Mouse (Mus musculus): ENCODE data around the gene Prnp. TPM values are rescaled to one million over a fixed set of nuclear protein-coding genes. Genes with fewer than 3 reads are reported as not detected.
A peak's percentile ranks its signal among the peaks of the same experiment; 100 is the strongest.

Prnp gene
- polyA plus RNA-seq, 1 experiment from 2014 or later = 63.8 TPM

- no peak overlapping the region for H3K4me2 ChIP-seq (ENCODE audit: low read length)
- ATAC-seq (replicated peaks; ENCODE audit: low FRiP score, low read depth) (no peak), DNase-seq (ENCODE audit: low spot score) (no peak)
- H3K9ac ChIP-seq (ENCODE audit: low read depth, low read length) = no peak overlapping the region
- no peak for TF ChIP-seq CTCF (IDR thresholded peaks at IDR 0.05; ENCODE audit: low read depth)
- no peak overlapping the region for H3K4me3 ChIP-seq (replicated peaks; ENCODE audit: low read depth, low read length)
- H3K36me3 ChIP-seq (ENCODE audit: insufficient read depth, low read length) = no peaks in the 10 kb centered on the region
- H3K27ac ChIP-seq = no peak overlapping the region
- H3K9me3 ChIP-seq (replicated peaks; ENCODE audit: low read length) = no peaks in the 10 kb centered on the region
- peaks cover 7% of the 10 kb centered on the region; the same call in 1 of the 2 replicates for H3K4me1 ChIP-seq (replicated peaks; ENCODE audit: insufficient read depth, low read length)
- H3K27me3 ChIP-seq (ENCODE audit: insufficient read depth, low read length) = no peaks in the 10 kb centered on the region
- 63% methylated on average over 5 of the region's 5 CpGs for WGBS
These were observed 4.7 kb upstream of the Prnp start for GRCm38 (mm10) chr2:131905025-131905424.

DNA sequence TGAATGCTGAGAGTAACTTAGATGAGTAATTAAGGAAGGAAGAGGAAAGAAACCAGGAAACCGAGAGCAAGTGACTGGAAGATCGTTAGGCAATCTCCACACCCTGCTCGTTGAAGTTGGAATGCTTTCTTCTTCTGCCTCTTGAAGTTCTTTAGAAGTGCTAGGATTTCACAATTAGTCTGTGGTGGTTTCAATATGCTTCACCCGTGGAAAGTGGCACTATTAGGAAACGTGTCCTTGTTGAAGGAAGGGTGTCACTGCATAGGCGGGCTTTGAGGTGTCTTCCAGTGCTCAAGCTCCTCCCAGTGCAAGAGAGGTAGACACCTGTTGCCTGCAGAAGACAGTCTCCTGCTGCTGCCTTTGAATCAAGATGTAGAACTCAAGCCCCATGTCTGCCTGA is 4.0 kb upstream of the Prnp start:
- no peak for ATAC-seq (replicated peaks; ENCODE audit: low FRiP score, low read depth)
- H3K36me3 ChIP-seq (ENCODE audit: insufficient read depth, low read length) = no peaks in the 10 kb centered on the region
- H3K27ac ChIP-seq = no peak overlapping the region
- TF ChIP-seq CTCF (IDR thresholded peaks at IDR 0.05; ENCODE audit: low read depth) = no peak
- H3K27me3 ChIP-seq (ENCODE audit: insufficient read depth, low read length) = no peaks in the 10 kb centered on the region
- H3K4me2 ChIP-seq (ENCODE audit: low read length) = no peak overlapping the region
- no peak for DNase-seq (ENCODE audit: low spot score)
- H3K4me3 ChIP-seq (replicated peaks; ENCODE audit: low read depth, low read length) = no peak overlapping the region
- no peaks in the 10 kb centered on the region for H3K9me3 ChIP-seq (replicated peaks; ENCODE audit: low read length)
- WGBS = 49% methylated on average over 6 of the region's 6 CpGs
- no peak overlapping the region for H3K9ac ChIP-seq (ENCODE audit: low read depth, low read length)
- peaks cover 7% of the 10 kb centered on the region; the same call in 1 of the 2 replicates for H3K4me1 ChIP-seq (replicated peaks; ENCODE audit: insufficient read depth, low read length)

DNA sequence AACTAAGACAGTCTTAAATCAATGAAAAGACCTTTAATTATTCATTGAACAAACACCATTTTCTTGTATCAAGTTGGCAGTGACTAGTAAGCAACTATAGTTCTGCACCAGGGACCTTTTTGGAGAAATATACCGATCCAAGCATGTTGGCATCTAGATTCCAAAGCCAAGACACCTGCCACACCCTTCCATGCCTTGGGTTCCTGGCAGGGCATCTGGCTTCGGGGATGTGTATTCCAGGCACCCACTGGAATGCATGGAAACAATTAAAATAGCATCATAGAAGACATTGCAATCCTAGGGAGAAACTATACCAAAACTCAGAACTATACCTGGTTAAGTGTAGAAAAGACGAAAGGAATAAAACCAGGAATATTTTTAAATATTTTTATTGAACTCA is 3.5 kb upstream of the Prnp start:
- WGBS = 90% methylated on average over 3 of the region's 3 CpGs

GRCm38 (mm10) chr2:131906846-131907245 is 2.9 kb upstream of the Prnp start:
- Histone ChIP-seq H3K27me3 (ENCODE audit: insufficient read depth, low read length) (no peaks in the 10 kb centered on the region), H3K4me2 (ENCODE audit: low read length) (no peak overlapping the region), H3K4me1 (replicated peaks; ENCODE audit: insufficient read depth, low read length) (peaks cover 12% of the 10 kb centered on the region; the same call in 1 of the 2 replicates), H3K9me3 (replicated peaks; ENCODE audit: low read length) (no peaks in the 10 kb centered on the region), H3K4me3 (replicated peaks; ENCODE audit: low read depth, low read length) (no peak overlapping the region), H3K27ac (no peak overlapping the region), H3K36me3 (ENCODE audit: insufficient read depth, low read length) (no peaks in the 10 kb centered on the region), H3K9ac (ENCODE audit: low read depth, low read length) (no peak overlapping the region)
- ATAC-seq (replicated peaks; ENCODE audit: low FRiP score, low read depth) (no peak), DNase-seq (ENCODE audit: low spot score) (no peak)
- 83% methylated on average over 1 of the region's 1 CpGs for WGBS
- TF ChIP-seq CTCF (IDR thresholded peaks at IDR 0.05; ENCODE audit: low read depth) = no peak

More for the DNA sequence above, 3.5 kb upstream of the Prnp start:
- Histone ChIP-seq H3K9ac (ENCODE audit: low read depth, low read length) (no peak overlapping the region), H3K36me3 (ENCODE audit: insufficient read depth, low read length) (no peaks in the 10 kb centered on the region), H3K4me2 (ENCODE audit: low read length) (no peak overlapping the region), H3K4me1 (replicated peaks; ENCODE audit: insufficient read depth, low read length) (peaks cover 9% of the 10 kb centered on the region; the same call in 1 of the 2 replicates), H3K4me3 (replicated peaks; ENCODE audit: low read depth, low read length) (no peak overlapping the region), H3K9me3 (replicated peaks; ENCODE audit: low read length) (no peaks in the 10 kb centered on the region), H3K27ac (no peak overlapping the region), H3K27me3 (ENCODE audit: insufficient read depth, low read length) (no peaks in the 10 kb centered on the region)
- no peak for TF ChIP-seq CTCF (IDR thresholded peaks at IDR 0.05; ENCODE audit: low read depth)
- DNase-seq (ENCODE audit: low spot score) = no peak
- ATAC-seq (replicated peaks; ENCODE audit: low FRiP score, low read depth) = no peak

DNA sequence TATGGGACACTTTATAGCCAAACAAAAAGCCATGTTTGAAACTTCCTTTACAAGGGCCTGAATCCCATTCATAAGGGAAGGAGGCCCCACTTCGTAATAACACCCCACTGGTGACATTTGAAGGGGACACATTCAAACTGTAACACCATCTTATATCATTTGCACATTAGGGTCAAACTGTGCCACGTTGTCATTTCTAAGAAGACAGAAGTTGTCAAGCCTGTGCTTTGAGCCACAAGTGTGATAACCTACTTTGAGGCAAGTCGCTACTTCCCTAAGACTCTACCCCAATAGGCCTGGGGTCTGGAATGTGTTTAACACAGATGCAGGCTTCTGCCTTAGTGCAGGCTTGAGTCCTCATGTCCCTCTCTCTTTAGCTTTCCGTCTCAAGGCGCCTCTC is 2.4 kb upstream of the Prnp start:
- DNase-seq (ENCODE audit: low spot score) = no peak
- Histone ChIP-seq H3K27ac (no peak overlapping the region), H3K9me3 (replicated peaks; ENCODE audit: low read length) (no peaks in the 10 kb centered on the region), H3K27me3 (ENCODE audit: insufficient read depth, low read length) (no peaks in the 10 kb centered on the region), H3K4me1 (replicated peaks; ENCODE audit: insufficient read depth, low read length) (peaks cover 12% of the 10 kb centered on the region; the same call in 1 of the 2 replicates), H3K4me2 (ENCODE audit: low read length) (no peak overlapping the region), H3K36me3 (ENCODE audit: insufficient read depth, low read length) (no peaks in the 10 kb centered on the region), H3K4me3 (replicated peaks; ENCODE audit: low read depth, low read length) (no peak overlapping the region), H3K9ac (ENCODE audit: low read depth, low read length) (no peak overlapping the region)
- WGBS = 87% methylated on average over 5 of the region's 5 CpGs
- no peak for TF ChIP-seq CTCF (IDR thresholded peaks at IDR 0.05; ENCODE audit: low read depth)
- ATAC-seq (replicated peaks; ENCODE audit: low FRiP score, low read depth) = no peak

DNA sequence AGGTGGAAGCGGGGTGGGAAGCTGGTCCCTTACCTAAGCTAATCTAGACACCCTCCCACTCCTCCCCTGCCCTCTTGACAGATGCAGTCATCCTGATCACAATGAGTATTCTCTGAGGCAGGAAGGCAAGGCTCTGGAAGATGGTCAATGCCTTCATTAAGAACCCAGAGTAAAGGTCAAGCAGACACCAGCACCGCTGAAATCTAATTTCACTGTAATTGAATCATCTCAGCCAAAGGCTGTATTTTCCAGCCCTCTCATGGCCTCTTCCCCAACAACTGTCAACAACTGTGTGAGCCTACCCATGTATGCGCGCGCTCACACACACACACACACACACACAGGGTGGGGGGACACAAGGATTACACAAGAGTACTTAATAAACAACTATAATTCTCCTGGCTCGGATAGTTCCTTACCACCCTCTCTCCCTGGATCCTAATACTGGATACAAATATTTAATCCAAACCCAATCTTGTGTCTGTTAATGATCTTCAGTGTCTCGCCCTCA is 1.3 kb upstream of the Prnp start:
- Histone ChIP-seq H3K36me3 (ENCODE audit: insufficient read depth, low read length) (no peaks in the 10 kb centered on the region), H3K4me1 (replicated peaks; ENCODE audit: insufficient read depth, low read length) (peaks cover 12% of the 10 kb centered on the region; the same call in 1 of the 2 replicates), H3K9ac (ENCODE audit: low read depth, low read length) (no peak overlapping the region), H3K9me3 (replicated peaks; ENCODE audit: low read length) (no peaks in the 10 kb centered on the region), H3K4me3 (replicated peaks; ENCODE audit: low read depth, low read length) (no peak overlapping the region), H3K27ac (no peak overlapping the region), H3K4me2 (ENCODE audit: low read length) (no peak overlapping the region), H3K27me3 (ENCODE audit: insufficient read depth, low read length) (no peaks in the 10 kb centered on the region)
- 66% methylated on average over 7 of the region's 7 CpGs for WGBS
- ATAC-seq (replicated peaks; ENCODE audit: low FRiP score, low read depth) (peak; percentile 61), DNase-seq (ENCODE audit: low spot score) (peak; percentile 27)
- no peak for TF ChIP-seq CTCF (IDR thresholded peaks at IDR 0.05; ENCODE audit: low read depth)

GRCm38 (mm10) chr2:131908906-131909305 is 822 bp upstream of the Prnp start:
- Histone ChIP-seq H3K27ac (no peak overlapping the region), H3K4me2 (ENCODE audit: low read length) (no peak overlapping the region; the same call in 1 of the 2 replicates), H3K36me3 (ENCODE audit: insufficient read depth, low read length) (no peaks in the 10 kb centered on the region), H3K9ac (ENCODE audit: low read depth, low read length) (no peak overlapping the region), H3K27me3 (ENCODE audit: insufficient read depth, low read length) (no peaks in the 10 kb centered on the region), H3K4me3 (replicated peaks; ENCODE audit: low read depth, low read length) (no peak overlapping the region), H3K4me1 (replicated peaks; ENCODE audit: insufficient read depth, low read length) (peaks cover 12% of the 10 kb centered on the region; the same call in 1 of the 2 replicates), H3K9me3 (replicated peaks; ENCODE audit: low read length) (no peaks in the 10 kb centered on the region)
- ATAC-seq (replicated peaks; ENCODE audit: low FRiP score, low read depth) (peak; percentile 33), DNase-seq (ENCODE audit: low spot score) (no peak)
- 81% methylated on average over 1 of the region's 1 CpGs for WGBS
- no peak for TF ChIP-seq CTCF (IDR thresholded peaks at IDR 0.05; ENCODE audit: low read depth)

Data from kidney, postnatal 0 days (tissue).